Mouse (Mus musculus): ENCODE measurements around the gene Tiam1.

Tiam1 gene

DNA sequence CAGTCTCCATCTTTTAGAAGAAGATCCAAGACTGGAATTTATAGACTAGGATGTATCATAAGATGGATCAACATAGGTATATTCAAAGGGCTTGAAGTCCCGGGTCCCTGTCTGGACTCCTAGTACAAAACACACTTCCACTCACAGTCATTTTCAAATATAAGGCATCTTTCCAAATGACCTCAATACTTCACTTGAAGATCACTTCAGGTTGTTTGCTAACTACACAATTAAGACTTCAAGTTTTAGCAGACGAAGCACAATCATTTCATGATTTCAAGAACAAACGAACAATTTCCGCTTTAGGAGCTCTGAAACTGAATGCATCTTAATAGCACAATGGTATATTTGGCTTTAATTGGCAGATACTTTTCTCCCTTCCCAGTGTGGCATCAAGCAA lies 228.6 kb downstream of the Tiam1 start:
- no peak for DNase-seq (ENCODE audit: low read depth, low spot score)

DNA sequence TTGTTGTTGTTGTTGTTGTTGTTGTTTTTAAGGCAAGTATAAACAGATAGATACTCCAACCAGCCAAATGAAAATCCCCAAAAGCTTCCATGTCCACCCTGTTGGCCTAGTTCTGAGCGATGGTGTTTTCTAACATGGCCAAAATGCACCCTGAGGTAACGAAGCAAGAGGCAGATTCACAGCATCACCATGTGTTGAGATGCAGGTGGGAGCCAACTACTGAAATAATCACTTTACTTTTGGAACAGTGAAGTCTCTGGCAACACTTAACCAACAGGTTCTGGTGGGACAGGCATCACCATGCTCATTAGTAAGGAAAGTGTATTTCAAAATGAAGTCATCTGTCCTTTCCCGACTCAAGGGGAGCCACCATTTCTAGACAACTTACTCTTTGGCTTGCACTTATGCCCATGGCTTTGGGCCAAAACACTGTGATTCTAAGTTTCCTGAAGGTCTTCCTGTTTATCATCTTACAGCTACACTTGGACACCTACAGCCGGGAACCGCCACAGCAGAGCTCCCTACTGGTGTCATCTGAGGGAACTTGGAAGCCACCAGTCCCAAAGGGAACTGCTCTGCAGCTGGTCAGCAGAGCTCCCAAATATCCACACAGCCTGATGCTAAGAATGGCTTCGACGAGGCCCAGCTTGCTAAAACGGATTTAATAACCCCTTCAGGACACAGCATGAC lies 230.7 kb downstream of the Tiam1 start:
- DNase-seq (ENCODE audit: low read depth, low spot score) = no peak

DNA sequence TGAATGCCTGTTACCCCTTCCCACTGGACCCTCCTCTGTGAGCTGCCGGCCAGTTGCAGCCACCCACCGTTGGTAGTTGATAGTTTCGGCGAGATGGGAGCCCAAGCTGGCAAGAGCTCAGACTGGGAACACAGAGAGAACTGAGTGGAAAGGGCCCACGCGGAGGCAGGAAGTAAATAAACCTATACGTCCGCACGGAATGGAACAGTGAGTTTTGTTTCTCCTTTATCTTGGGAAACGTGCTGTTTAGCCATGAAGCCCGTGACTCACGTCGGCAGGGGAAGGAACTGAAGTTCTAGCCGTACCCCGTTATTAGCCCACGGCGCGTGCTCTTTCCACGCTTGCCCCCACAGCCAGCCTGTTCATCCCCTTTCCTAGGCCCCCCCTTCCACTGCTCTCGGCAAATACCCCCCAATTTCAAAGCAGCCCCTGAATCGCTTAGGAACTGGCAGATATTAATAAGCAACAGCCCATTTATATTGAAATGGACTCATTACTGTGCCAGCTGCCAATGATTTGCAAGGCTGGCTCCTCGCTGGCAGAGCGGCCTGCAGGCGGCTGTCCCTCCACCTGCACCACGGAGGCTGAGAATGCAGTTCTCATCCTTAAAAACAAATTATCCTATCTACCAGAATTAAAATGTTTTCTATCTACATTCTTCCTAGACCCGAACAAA lies 234.0 kb downstream of the Tiam1 start:
- DNase-seq (ENCODE audit: low read depth, low spot score) = no peak

DNA sequence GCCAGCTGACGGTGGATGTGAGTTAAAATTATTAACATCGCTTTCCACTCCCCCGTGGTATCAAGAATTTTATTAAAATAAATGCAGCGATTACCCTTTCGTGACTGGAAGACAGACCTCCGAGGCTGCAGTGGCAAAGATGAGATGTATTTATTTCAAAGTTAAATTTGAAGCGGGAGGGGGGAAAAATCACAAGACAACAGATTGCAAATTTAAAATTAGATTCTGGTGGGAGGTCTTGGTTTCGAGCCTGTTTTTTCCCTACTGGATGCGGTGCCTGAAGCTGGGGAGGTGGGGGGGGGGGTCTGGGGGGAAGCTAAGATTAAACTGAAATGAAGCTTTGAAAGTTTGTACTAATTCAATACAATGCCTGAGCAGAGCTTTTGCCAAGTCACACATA lies 235.9 kb downstream of the Tiam1 start:
- no peak for DNase-seq (ENCODE audit: low read depth, low spot score)

DNA sequence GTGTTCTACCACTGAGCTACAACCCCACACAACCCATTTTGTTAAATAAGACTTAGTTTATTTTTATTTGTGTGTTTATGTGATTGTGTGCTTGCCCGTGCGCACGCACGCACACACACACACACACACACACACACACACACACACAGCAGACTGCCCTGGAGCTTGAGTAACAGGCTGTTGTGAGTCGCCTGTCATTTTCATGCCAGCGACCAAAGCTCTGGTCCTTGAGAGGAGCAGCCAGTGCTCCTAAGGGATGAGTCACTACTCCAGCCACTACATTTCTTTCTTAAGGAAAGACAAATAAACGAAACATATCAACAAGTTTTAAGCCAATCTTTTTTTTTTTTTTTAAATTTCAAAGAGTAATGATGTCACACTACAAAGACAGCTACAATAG lies 236.7 kb downstream of the Tiam1 start:
- DNase-seq (ENCODE audit: low read depth, low spot score) = no peak

DNA sequence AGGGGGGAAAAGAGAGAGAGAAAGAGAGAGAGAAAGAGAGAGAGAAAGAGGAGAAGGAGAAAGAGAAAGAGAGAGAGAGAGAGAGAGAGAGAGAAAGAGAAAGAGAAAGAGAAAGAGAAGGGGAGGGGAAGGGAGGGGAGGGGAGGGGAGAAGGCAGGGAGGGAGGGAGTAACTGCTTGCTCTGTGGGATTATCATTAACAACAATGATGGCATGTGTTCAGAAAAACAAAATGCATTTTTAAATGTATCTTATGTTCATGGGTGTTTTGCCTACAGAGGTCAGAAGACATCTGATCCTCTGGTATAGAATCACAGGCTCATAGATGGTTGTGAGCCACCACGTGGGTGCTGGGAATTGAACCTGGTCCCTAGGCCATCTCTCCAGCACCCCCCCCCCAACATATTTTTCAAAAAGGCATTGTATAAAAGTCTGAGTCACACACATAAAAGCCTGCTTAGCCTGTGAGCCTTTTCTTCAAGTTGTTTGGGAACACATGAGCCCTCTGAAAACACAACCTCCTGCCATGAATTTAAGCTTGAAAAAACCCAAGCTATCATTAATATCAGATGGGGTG lies 237.8 kb downstream of the Tiam1 start:
- DNase-seq (ENCODE audit: low read depth, low spot score) = no peak

DNA sequence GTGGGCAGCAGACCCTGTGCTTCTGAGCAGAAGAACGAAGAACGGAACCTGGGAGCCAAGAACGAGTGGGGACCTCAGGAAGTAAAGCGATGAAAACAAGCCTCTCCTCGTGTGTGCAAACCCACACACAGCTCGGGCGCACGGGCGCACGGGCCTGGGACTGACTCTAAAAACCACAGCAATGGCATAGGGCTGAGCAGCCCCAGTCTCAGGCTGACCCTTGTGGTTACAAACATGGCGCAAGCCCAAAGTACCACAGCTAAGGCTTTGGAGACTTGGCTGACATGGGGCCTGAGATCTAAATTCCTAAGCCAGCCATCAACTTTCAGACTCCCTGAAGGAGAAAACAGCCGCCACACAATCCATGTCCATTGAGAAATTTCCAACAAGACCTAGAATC lies 239.4 kb downstream of the Tiam1 start:
- DNase-seq (ENCODE audit: low read depth, low spot score) = no peak

DNA sequence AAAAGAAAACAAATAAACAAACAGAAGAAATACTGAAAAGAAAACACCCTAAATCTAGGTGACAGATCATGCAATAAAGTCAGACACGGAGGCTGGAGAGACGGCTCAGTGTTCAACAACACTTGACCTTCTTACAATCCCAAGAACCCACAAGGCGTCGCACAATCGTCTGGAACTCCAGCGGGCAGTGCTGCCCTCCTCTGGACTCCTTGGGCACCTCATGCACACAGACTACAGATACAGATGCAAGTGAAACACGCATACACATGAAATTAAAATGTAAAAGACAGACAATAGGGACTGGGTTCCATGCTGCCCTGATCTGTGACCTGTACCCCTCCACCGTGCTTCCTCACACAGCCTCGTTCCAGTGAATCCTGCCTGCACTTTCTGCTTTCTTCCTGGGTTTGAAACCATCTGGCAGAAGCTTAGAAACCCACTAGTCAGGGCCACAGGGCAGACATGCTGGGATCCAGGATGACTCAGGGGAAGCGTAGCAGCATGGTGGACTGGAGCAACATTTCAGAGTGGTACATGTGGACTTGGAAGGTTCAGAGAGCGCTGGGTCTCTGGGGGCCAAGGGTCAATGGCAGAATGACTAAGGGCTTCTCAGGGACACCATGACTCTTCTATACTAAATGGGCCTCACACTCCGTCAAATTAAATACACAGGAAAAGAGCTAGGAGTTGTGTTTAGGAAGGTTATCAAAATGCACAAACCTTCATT lies 240.8 kb downstream of the Tiam1 start:
- peak; percentile 64 for DNase-seq (ENCODE audit: low read depth, low spot score)

DNA sequence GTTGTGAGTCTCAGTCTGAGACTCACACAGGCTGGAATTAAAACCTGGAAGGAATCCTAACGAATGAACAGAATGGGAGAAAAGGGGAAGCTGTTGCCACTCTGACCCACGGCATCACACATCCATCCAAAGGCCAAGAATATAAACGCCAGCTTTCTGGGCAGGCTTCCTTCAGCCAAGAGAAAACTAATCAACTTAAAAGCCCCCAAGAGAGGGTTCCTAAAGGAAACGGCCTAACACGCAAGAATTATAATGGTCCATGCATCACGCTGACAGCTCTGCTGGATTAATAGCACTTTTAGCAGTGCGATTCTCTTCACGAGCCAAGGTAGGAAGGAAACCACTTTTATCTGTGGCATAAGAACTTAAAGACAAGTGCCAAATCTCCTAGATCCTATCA lies 242.9 kb downstream of the Tiam1 start:
- DNase-seq (ENCODE audit: low read depth, low spot score) = no peak

DNA sequence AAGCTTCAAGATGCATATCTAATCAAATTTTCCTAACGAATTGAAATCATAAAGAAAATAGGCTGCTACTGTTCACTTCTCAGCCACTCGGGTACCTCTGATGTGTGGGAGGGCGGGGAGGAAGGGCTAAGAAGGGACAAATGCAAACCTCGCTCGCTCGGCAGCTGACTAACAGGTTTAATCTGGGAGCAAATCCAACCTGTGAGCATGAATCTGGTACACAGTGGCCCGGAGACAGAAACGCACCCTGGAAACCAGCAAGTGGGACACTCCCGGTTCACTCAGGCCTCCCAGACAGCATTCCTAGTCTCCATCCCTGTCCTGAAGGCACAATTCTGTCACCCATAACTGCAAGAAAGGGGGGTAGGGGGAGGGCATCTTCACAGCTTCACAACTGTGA lies 244.4 kb downstream of the Tiam1 start:
- DNase-seq (ENCODE audit: low read depth, low spot score) = no peak

DNA sequence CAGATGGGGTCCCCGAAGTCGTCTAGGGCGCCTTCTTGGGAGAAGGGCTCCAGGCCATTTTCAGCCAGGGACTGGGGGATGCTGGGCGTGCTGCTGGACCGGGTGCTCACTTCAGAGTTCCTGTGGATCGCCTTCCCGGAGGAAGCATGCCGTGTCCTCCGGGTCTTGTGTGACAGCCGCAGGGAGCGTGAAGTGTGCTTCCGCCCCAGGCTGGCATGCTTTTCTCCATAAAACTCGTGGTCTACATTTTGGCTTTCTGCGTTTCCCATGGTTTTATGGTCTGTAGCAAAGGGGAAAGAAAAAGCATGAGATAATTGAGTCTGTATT lies 245.3 kb downstream of the Tiam1 start:
- no peak for DNase-seq (ENCODE audit: low read depth, low spot score)

DNA sequence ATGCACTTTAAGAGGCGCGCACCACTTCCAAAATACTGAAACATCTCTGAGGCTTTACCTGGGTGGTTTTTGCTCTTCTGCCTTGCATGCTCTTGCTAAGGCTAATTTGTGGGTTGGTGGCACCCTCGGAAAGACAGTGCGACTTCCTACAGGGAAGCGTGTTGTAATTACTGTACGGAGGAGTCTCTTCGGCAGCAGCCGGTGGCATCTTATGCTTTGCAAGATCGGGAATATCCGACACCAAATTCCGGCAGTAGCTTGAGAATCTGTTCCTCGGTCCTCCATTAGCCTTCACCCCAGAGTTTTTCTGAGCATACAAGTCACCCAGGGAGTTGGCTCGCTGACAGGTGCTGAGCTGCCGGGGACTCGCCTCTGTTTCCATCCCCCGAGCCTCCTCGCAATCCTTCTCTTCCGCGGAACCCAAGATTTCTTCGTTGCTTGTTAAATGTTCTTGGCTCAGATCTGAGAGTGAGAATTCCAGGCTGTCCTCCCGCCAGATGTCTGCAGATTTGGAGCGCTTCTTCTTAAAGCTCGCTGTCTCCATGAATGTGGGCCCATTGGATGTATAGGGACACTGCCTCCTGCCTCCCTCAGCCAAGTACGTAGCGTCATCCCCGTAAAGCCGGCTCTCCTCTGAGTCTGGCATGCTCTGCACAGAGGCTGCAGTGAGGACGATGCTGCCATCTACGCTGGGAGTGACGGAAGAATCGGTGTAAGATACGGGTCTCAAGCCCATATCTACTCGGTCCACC lies 245.8 kb downstream of the Tiam1 start:
- DNase-seq (ENCODE audit: low read depth, low spot score) = no peak

DNA sequence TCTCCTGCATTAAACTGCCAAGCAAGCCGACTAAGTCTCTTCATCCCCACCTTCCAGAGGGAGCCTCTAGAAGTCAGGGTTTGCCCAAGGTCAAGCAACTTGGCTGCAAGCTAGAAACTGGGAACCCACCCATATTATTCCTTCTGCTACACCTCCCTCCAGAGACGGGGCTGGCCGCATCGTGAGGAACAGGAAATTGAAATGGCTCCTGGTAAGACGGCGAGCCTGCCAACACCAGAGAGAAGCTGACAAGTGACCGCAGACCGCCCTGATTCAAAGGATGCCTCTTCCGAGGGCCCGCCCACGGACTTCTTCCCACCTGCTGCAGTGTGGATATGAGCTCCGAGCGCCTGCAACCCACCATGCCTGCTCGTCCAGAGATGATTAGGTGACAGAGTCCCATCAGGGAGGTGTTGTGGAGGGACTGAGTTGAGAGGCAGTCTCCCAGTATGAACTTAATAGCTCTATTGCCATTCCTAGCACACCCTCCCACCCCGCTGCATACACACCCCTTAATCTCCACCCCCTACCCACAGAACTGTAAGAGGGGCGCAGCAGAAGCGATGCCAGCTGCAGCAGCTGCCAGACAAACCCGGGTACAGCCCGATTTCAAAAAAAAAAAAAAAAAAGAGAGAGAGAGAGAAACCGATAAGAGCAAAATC lies 246.6 kb downstream of the Tiam1 start:
- no peak for DNase-seq (ENCODE audit: low read depth, low spot score)

DNA sequence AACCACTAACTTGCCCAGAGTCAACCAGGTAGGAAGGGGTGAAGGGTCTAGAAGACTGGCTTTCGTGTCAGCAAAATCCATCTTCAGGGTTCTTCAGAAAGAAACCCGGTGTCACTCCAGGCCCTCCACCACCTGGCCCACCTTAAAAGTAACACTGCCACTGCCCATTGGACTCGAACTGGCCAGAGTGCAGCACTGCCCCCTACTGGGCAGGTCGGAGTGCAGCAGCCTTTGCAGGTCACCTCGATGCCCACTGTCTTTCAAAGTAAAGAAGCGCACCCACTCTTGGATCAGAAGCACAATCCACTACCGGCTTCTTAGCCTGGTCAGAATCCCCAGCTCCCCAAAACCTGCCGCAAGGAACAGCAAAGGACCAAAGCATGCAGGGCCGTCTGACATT lies 247.2 kb downstream of the Tiam1 start:
- peak; percentile 41 for DNase-seq (ENCODE audit: low read depth, low spot score)

DNA sequence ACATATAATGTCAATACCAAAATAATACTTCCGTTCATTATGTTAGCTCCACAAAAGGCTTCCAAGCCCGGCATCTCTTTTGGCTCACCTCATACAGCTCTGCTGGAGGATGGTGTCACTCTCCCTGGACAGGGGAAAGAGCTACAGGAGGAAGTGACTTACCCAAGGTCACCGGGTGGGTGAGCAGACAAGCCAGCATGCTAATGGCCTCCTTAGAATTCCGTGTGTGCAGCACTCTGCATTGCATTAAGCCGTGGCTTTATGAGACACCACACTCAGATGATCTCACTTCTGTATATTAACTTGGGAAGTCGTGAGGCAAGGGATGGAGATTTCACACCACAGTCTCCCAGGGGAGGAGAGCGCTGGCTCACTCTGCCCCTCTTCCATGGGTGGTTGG lies 248.3 kb downstream of the Tiam1 start:
- DNase-seq (ENCODE audit: low read depth, low spot score) = peak; percentile 26

DNA sequence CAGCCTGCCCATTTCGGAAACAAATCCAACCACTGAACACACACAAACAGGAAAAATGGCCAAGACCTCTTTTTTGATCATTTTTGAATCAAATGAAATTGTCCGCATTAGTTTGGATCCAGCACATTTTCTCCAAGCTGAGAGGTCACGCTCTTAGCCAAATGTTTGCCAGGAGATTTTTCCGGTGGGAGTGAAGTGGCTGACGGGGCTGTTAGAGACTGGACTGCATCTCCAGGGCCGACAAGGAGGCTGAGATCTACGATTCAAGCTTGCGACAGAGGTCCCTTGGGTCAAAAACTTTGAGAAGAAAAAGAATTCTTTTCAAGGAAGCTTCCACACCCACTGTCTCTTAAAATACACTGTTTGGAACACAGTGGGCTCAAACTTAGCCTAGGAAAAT lies 248.8 kb downstream of the Tiam1 start:
- DNase-seq (ENCODE audit: low read depth, low spot score) = no peak

DNA sequence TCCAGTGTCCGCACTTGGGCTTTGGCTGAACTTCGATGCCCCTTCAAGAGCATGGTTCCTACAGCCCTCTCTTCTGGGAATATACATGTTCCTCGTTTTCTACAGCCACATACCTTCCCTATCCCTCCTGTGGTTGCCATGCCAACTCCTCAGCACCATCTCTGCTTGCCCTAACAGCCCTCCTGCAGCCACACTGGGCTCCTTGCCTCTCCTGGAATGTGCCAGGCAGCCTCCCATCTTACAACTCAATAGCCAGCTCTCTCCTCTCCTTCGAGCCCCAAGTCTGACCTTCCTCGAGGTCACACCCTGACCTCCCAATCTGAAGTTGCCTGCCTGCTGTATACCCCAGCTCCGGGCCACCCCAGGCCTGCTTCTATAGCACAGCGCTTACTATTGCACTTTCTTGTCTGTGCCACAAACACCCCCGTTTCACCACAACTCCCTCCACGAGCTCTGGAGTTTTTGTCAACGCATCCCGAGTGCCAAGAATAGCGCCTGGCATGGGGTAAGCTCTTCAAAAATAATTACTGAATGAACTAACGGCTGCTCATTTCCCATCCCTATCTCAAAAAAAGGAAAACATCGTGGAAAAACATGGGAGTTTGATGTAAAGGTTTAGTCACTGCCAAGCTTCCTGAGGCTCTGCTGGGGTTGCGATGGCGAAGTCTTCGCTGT lies 252.9 kb downstream of the Tiam1 start:
- DNase-seq (ENCODE audit: low read depth, low spot score) = no peak

DNA sequence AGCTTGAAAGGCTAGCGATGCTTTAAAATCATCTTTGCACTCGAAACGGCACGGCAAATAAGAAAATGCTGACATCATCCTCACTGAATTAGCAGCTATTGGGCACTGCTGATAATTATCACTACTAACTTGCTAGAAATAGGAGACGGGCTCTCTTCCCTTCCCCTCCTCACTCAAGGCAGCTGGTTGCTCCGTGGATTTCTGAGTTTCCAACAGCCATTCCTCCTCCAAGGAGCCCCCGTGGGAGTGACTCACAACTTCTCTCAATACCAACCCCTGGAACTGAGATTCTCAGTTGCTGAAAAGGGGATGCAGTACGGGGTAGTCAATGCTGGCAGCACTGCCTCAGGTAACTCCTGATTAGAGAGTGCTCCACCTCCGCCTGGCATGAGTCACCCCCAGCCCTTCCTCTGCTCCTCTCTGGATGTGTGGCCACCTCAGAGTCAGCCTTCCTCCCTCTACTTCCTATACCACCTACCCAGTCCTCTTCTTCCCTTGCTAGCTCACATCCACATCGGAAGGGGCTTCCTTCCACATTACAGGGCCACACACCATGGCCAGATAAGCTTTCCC lies 253.6 kb downstream of the Tiam1 start:
- DNase-seq (ENCODE audit: low read depth, low spot score) = no peak

DNA sequence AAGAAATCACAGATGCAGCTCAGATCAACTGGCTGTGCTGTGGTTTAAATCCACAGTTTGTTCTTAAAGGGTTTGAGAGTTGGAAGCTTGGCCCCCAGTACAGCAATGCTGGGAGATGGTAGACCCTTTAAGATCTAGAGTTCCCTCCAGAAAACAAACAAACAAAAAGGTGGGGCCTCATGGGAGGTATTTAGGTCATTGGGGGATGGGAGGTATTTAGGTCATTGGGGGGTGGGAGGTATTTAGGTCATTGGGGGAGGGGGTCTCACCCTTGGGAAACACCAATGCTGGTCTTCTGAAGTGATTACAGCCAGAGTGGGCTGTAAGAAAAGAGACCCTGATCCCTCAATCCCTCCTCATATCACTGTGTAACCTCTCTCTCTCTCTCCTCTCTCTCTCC lies 257.0 kb downstream of the Tiam1 start:
- no peak for DNase-seq (ENCODE audit: low read depth, low spot score)

DNA sequence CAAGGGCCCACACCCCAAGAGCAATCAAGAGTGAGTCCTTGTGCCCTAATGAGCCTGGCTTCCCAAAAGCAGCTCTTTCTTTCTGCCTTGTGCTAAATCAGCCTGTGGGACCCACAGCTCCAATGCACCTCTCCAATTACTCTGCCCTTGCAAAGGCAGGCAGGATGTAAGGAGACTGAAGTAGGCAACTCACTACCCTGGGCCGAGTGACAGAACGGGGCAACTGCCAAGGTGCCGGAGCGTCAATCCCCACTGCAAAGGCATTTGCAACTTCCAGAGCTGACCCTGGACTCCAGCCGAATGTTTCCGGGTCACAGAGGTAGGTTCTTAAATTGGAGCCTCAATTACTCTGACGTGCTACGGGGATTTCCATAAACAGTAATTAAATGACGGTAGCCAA lies 257.9 kb downstream of the Tiam1 start:
- no peak for DNase-seq (ENCODE audit: low read depth, low spot score)

DNA sequence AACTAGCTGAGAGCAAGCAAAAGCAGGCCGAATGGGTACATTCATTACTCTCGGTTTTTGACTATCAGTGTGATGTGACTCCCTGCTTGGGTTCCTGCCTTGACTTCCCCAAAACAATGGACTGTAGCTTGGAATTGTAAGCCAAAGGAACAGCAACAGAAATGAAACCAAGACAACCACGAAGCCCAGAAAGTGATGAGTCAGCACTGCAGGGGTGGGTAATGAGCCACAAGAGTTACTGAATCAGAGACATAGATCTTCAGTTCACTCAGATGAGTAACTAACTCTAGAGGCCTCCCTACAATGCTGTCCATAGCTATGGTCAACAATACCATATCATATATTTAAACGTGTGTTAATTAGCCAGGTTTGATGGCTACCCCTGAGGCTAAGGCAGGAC lies 259.7 kb downstream of the Tiam1 start:
- no peak for DNase-seq (ENCODE audit: low read depth, low spot score)
